Mouse (Mus musculus) embryonic stem cell, embryonic (primary cell): Measurements from ENCODE around the gene Itih4.

Source experiments
- CTCF ChIA-PET, 4 experiments: fragments of 300-600 bp in 2 of 4; fragments of 350-600 bp in 2 of 4; sonication (Branson Sonifier 250); formaldehyde crosslinking; loops; one replicate each; lab custom pipeline; 2022; ENCODE audit warnings: inconsistent platforms in 2 of 4; lab: Charles Lee
- POLR2A ChIA-PET, 4 experiments: fragments of 300-600 bp in 2 of 4; fragments of 350-600 bp in 2 of 4; sonication (Branson Sonifier 250); formaldehyde crosslinking; loops; one replicate each; lab custom pipeline; 2022; ENCODE audit warnings: antibody characterized with exemption in 4 of 4, inconsistent platforms in 1 of 4; lab: Charles Lee

The Itih4 gene

GRCm38 (mm10) chr14:30874095-30874700 lies 12.1 kb upstream of the Itih4 start:
- CTCF ChIA-PET = interaction anchor here in 1 of 4 experiments (1.0 kb wide), 1 partner anchor 9 kb away, joined by 3 read pairs; no protein-coding TSS in a partner anchor
- POLR2A ChIA-PET = interaction anchor here in 2 of 4 experiments (0.5 to 1.8 kb wide), 2 partner anchors 135 to 343 kb away, joined by 4 read pairs; no protein-coding TSS in a partner anchor

GRCm38 (mm10) chr14:30875130-30875865 lies 11.0 kb upstream of the Itih4 start:
- ChIA-PET POLR2A (interaction anchor here in 2 of 4 experiments (0.5 to 2.5 kb wide), 3 partner anchors 76 to 344 kb away, joined by 4 to 8 read pairs (median 7); partner anchors contain the start of gene Nek4 (in 1 of the 2)), CTCF (interaction anchor here in 3 of 4 experiments (0.6 to 2.9 kb wide), 8 partner anchors 8 to 323 kb away, joined by 3 to 19 read pairs (median 3); no protein-coding TSS in a partner anchor)

GRCm38 (mm10) chr14:30875955-30876354 lies 10.3 kb upstream of the Itih4 start:
- CTCF ChIA-PET = interaction anchor here (0.6 to 2.9 kb wide), 7 partner anchors 9 to 31 kb away, joined by 3 to 19 read pairs (median 4); no protein-coding TSS in a partner anchor
- POLR2A ChIA-PET = interaction anchor here in 2 of 4 experiments (0.5 to 2.5 kb wide), 4 partner anchors 75 to 345 kb away, joined by 4 to 8 read pairs (median 6); partner anchors contain the start of gene Nek4 (in 1 of the 2)

- ChIA-PET POLR2A (interaction anchor here in 3 of 4 experiments (0.6 to 2.5 kb wide), 7 partner anchors 9 to 1918 kb away, joined by 3 to 7 read pairs (median 4); partner anchors contain the start of gene Nek4 (in 1 of the 3)), CTCF (interaction anchor here (0.6 to 2.9 kb wide), 7 partner anchors 9 to 32 kb away, joined by 3 to 19 read pairs (median 4); no protein-coding TSS in a partner anchor)
Measured at GRCm38 (mm10) chr14:30876451-30876850, 9.8 kb upstream of the Itih4 start.

DNA sequence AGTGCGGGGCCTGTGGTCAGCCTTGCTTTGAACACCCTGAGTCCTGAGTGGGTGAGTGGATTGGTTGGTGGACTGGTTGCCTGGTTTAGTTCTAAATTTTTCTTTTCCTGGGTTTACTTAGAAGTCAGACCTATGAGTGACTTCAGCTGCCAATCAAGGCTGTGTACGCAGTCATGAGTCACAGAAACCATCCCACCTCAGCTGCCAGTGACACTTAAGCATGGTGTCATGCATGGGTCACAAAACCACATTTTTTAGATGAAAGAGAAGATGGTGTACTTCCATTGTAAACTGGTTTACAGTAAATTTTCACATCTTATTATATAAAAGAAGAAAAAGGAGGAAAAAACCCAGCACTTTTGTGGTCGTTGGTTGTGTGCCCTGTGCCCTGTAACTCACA lies 8.4 kb upstream of the Itih4 start:
- CTCF ChIA-PET = interaction anchor here in 2 of 4 experiments (0.6 to 2.9 kb wide), 3 partner anchors 11 to 518 kb away, joined by 4 to 13 read pairs (median 9); no protein-coding TSS in a partner anchor

DNA sequence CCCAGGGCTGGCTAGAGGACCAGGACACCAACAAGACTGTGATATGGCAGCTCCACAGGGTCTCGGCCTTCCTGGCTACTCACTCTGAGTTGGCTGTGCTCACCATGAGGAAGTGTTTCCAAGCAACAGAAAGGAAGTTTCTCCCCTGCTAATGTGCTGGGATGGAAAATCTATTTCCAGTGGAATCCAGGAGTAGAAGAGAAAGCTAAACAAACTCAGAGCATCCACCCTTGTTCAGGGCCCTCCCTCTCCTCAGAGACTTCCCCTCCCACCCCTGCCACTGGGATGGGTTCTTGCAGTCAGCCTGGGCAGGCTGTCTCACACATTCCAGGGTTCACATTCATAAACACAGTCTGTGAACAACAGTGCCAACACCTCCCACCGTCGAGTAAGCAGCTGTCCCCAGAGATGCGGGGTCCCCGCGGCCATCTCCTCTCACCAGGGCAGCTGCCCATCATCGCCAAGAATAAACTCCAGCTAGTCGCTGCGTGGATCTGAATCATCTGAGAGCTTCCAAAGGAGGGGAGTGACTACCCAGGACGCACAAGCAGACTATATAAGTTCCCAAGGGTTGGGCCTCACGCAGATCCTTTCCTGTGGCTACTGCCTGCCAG lies 7.2 kb upstream of the Itih4 start, which contains the start of gene Mustn1:
Gene Mustn1 (plus strand): TSS at position 243 of the 614 bp plus-strand sequence.
- CTCF ChIA-PET = interaction anchor here in 3 of 4 experiments (0.5 to 5.8 kb wide), 7 partner anchors 10 to 317 kb away, joined by 3 to 58 read pairs (median 4); no protein-coding TSS in a partner anchor

More for the DNA sequence above, 8.4 kb upstream of the Itih4 start:
- POLR2A ChIA-PET = interaction anchor here in 2 of 4 experiments (1.3 to 1.5 kb wide), 3 partner anchors 11 to 73 kb away, joined by 4 read pairs; partner anchors contain the start of gene Nek4 (in 1 of the 2)

DNA sequence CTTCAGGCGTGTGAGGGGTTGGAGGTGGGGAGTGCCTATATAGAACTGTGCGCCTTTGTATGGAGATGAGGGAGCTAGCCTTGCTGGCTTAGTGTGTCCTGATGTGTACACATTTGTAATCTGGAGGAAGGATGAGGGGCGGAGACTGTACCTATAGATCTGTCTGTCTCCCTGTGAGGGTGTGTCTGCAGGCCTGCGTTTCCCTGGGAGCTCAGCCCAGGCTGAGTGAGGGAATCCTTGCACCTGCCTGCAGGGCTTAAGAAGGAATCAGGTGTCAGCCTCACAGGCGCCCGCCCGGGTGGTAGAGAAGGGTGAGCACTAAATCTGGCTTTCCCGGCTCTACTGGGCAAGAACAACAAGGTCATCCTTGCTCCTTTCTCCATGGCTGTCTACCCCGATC lies 6.5 kb upstream of the Itih4 start:
- CTCF ChIA-PET = interaction anchor here in 3 of 4 experiments (0.7 to 5.8 kb wide), 8 partner anchors 10 to 306 kb away, joined by 3 to 58 read pairs (median 6); no protein-coding TSS in a partner anchor
- POLR2A ChIA-PET = interaction anchor here in 2 of 4 experiments (0.7 to 2.0 kb wide), 14 partner anchors 9 to 131 kb away, joined by 3 to 11 read pairs (median 4); partner anchors contain the start of gene Nek4 (in 1 of the 2)

More for the DNA sequence above, 7.2 kb upstream of the Itih4 start, which contains the start of gene Mustn1:
- POLR2A ChIA-PET = interaction anchor here in 2 of 4 experiments (0.8 to 2.0 kb wide), 14 partner anchors 8 to 399 kb away, joined by 3 to 11 read pairs (median 4); partner anchors contain the start of genes Nek4 (in 2 of the 2) and Dcp1a (in 1 of the 2)

- POLR2A ChIA-PET = interaction anchor here in 2 of 4 experiments (0.7 to 2.0 kb wide), 14 partner anchors 8 to 130 kb away, joined by 3 to 11 read pairs (median 4); partner anchors contain the start of gene Nek4 (in 1 of the 2)
- CTCF ChIA-PET = interaction anchor here in 3 of 4 experiments (0.7 to 5.8 kb wide), 13 partner anchors 9 to 306 kb away, joined by 3 to 58 read pairs (median 4); no protein-coding TSS in a partner anchor
Measured at GRCm38 (mm10) chr14:30880251-30880650, 6.0 kb upstream of the Itih4 start.

DNA sequence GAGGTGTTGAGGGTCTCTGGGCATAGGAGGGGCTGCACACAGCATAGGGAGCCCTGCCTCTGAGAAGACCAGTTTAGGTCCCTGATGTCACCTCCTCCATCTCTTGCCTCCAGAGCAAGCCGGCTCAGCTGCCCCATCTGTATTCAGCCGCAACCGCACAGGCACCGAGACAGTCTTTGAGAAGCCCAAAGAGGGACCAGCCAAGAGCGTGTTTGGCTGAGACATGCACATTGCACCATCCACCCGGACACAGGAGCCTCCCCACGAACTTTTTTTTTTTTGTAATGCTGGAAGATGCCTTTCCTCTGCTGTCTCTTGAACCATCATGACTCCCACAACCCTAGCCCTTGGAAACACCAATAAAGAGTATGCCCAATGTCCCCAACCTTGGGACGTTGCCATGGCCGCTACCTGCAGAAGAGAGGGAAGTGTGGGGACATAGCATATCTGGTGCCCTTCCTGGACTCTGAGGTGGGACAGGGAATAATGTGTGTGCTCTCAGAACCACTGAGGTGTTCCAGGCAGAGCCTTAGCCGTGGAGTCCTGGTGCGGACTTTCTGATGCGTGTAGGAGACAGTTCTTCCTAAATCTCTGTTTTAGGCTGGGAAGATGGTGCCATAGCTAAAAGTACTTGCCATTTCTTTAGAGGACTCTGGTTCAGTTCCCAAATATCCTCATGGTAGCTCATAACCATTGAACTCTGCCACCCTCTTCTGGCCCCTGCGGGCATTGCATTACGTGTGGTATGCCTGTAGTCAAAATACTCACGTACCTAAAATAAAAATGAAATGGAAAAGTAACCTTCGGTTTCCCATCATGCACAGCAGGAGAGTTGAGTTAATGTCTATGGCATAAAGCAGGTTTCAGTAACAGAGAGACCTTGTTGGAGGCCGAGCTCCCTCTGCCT lies 5.2 kb upstream of the Itih4 start:
- ChIA-PET CTCF (interaction anchor here (0.6 to 5.8 kb wide), 37 partner anchors 8 to 484 kb away, joined by 3 to 58 read pairs (median 4); partner anchors contain the start of genes Nek4 (in 1 of the 4) and Tmem110 (in 1 of the 4)), POLR2A (interaction anchor here in 2 of 4 experiments (1.0 to 2.0 kb wide), 10 partner anchors 10 to 129 kb away, joined by 3 to 8 read pairs (median 4); no protein-coding TSS in a partner anchor)

DNA sequence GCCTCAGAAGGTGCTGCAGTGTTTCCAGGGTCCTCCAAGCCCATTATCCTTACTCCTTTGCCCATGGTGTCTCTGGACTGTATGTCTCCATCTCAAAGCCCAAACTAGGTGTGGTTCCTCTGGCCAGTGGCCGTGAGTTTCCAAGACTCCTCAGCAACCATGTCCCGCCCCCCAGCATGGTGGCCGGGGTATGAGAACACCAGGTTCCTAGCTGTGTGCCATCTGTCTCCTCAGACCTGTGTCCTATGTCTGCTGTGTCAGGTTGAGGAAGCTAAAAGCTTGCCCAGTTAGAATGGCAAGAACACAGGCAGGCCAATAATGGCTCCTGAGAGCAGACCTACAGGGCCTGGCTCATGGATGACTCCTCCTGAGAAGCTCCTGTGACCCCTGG lies 4.6 kb upstream of the Itih4 start:
- CTCF ChIA-PET = interaction anchor here (0.6 to 5.8 kb wide), 31 partner anchors 8 to 483 kb away, joined by 3 to 58 read pairs (median 4); partner anchors contain the start of genes Nek4 (in 1 of the 4) and Tmem110 (in 1 of the 4)
- POLR2A ChIA-PET = interaction anchor here in 2 of 4 experiments (1.0 to 1.9 kb wide), 7 partner anchors 9 to 37 kb away, joined by 4 to 8 read pairs (median 5); no protein-coding TSS in a partner anchor

- ChIA-PET POLR2A (no interaction called here), CTCF (interaction anchor here in 2 of 4 experiments (0.6 to 1.0 kb wide), 2 partner anchors 58 to 74 kb away, joined by 3 read pairs; no protein-coding TSS in a partner anchor)
Measured at GRCm38 (mm10) chr14:30885298-30885697, 978 bp upstream of the Itih4 start.

GRCm38 (mm10) chr14:30888271-30888732 lies 2.0 kb downstream of the Itih4 start:
- ChIA-PET CTCF (interaction anchor here (0.5 to 3.1 kb wide), 12 partner anchors 8 to 217 kb away, joined by 3 to 20 read pairs (median 4); partner anchors contain the start of genes Mustn1 (in 1 of the 4), Nek4 (in 1 of the 4) and Tmem110 (in 1 of the 4)), POLR2A (interaction anchor here in 3 of 4 experiments (0.7 to 2.0 kb wide), 5 partner anchors 9 to 266 kb away, joined by 3 to 11 read pairs (median 5); partner anchors contain the start of genes Mustn1 (in 1 of the 3) and Tmem110 (in 1 of the 3))

DNA sequence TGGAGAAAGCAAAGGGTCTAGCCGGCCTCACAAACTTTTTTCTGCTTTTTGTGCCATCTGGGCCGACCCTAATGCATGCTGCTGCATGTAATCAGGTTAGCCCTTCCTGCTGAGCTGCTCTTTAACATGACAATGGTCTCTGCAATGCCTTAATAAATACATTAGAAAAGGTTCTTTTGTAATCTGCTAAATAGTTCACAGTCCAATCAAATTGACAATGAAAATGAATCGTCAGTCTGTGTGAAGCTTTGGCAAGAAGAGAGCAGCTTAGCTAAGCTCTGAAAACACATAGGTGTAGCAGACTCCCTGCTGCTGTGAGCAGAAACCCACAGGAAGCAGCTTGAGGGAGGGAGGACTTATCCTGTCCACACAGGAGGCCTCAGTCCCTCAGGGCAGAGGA lies 13.7 kb downstream of the Itih4 start:
- ChIA-PET POLR2A (interaction anchor here in 2 of 4 experiments (0.6 to 1.8 kb wide), 5 partner anchors 10 to 274 kb away, joined by 3 to 6 read pairs (median 4); partner anchors contain the start of gene Prkcd (in 1 of the 2)), CTCF (interaction anchor here in 2 of 4 experiments (0.6 to 0.7 kb wide), 2 partner anchors 9 to 12 kb away, joined by 3 read pairs; no protein-coding TSS in a partner anchor)

DNA sequence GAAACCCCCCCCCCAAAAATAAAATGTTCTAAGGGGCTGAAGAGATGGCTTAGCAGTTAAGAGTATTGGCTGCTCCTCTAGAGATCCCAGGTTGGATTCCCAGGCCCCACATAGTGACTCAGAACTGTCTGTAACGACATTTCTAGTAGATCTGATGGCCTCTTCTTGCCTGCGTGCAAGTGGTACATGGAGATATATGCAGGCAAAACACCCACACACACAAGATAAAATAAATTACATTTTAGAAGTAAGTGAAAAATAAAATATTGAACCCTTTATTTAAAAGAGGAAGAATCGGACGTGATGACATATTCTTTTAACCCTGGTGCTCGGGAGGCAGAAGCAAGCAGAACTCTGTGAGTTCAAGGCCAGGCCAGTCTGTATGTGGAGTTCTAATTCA lies 16.4 kb downstream of the Itih4 start:
- CTCF ChIA-PET = interaction anchor here in 1 of 4 experiments (0.7 kb wide), 1 partner anchor 37 kb away, joined by 3 read pairs; no protein-coding TSS in a partner anchor
- POLR2A ChIA-PET = no interaction called here

GRCm38 (mm10) chr14:30903036-30903435 lies 16.8 kb downstream of the Itih4 start:
- CTCF ChIA-PET = interaction anchor here in 1 of 4 experiments (0.7 kb wide), 1 partner anchor 37 kb away, joined by 3 read pairs; no protein-coding TSS in a partner anchor
- POLR2A ChIA-PET = no interaction called here
